Mouse (Mus musculus): Measurements from ENCODE around the gene Ankrd16. TPM values are rescaled to one million over a fixed set of nuclear protein-coding genes. Genes with fewer than 3 reads are reported as not detected.

Ankrd16 gene
- polyA plus RNA-seq, 1 experiment from 2014 or later: 45.3 TPM

GRCm38 (mm10) chr2:11774426-11774825 is 3.2 kb upstream of the Ankrd16 start:
- Histone ChIP-seq H3K36me3 (peaks cover 6% of the 10 kb centered on the region), H3K4me1 (peaks cover 28% of the 10 kb centered on the region), H3K4me3 (no peak overlapping the region), H3K27ac (replicated peaks) (no peak overlapping the region), H3K9me3 (replicated peaks) (no peaks in the 10 kb centered on the region), H3K27me3 (ENCODE audit: low read depth, poor library complexity, severe bottlenecking) (no peaks in the 10 kb centered on the region)
- DNase-seq (ENCODE audit: low spot score): no peak
- WGBS: 92% methylated on average over 10 of the region's 10 CpGs

GRCm38 (mm10) chr2:11775121-11775520 is 2.6 kb upstream of the Ankrd16 start:
- H3K9me3 ChIP-seq (replicated peaks): no peaks in the 10 kb centered on the region
- H3K27me3 ChIP-seq (ENCODE audit: low read depth, poor library complexity, severe bottlenecking): no peaks in the 10 kb centered on the region

GRCm38 (mm10) chr2:11776415-11776814 is 1.3 kb upstream of the Ankrd16 start:
- H3K27ac ChIP-seq (replicated peaks): no peak overlapping the region
- peaks cover 37% of the 10 kb centered on the region for H3K4me1 ChIP-seq
- WGBS: 56% methylated on average over 8 of the region's 8 CpGs
- no peaks in the 10 kb centered on the region for H3K27me3 ChIP-seq (ENCODE audit: low read depth, poor library complexity, severe bottlenecking)
- DNase-seq (ENCODE audit: low spot score): no peak
- H3K36me3 ChIP-seq: peaks cover 19% of the 10 kb centered on the region
- peak overlapping the region; percentile 78 for H3K4me3 ChIP-seq
- H3K9me3 ChIP-seq (replicated peaks): no peaks in the 10 kb centered on the region

More at GRCm38 (mm10) chr2:11775121-11775520, 2.6 kb upstream of the Ankrd16 start:
- WGBS: 90% methylated on average over 5 of the region's 5 CpGs
- Histone ChIP-seq H3K4me1 (peaks cover 35% of the 10 kb centered on the region), H3K4me3 (no peak overlapping the region), H3K27ac (replicated peaks) (no peak overlapping the region), H3K36me3 (peaks cover 6% of the 10 kb centered on the region)
- DNase-seq (ENCODE audit: low spot score): no peak

- Histone ChIP-seq H3K27ac (replicated peaks) (peak overlapping the region; percentile 90), H3K27me3 (ENCODE audit: low read depth, poor library complexity, severe bottlenecking) (no peaks in the 10 kb centered on the region), H3K9me3 (replicated peaks) (no peaks in the 10 kb centered on the region), H3K4me3 (peak overlapping the region; percentile 78), H3K4me1 (peaks cover 37% of the 10 kb centered on the region), H3K36me3 (peaks cover 37% of the 10 kb centered on the region)
- DNase-seq (ENCODE audit: low spot score): peak; percentile 92
- WGBS: under 1% methylated on average over 43 of the region's 43 CpGs
These were observed 579 bp downstream of the Ankrd16 start for GRCm38 (mm10) chr2:11778087-11778823.

GRCm38 (mm10) chr2:11784159-11784558 is 6.5 kb downstream of the Ankrd16 start:
- Histone ChIP-seq H3K27me3 (ENCODE audit: low read depth, poor library complexity, severe bottlenecking) (no peaks in the 10 kb centered on the region), H3K4me3 (no peak overlapping the region), H3K36me3 (peaks cover 96% of the 10 kb centered on the region), H3K27ac (replicated peaks) (no peak overlapping the region), H3K4me1 (peaks cover 12% of the 10 kb centered on the region), H3K9me3 (replicated peaks) (no peaks in the 10 kb centered on the region)
- no peak for DNase-seq (ENCODE audit: low spot score)
- 97% methylated on average over 6 of the region's 6 CpGs for WGBS

- no peak for DNase-seq (ENCODE audit: low spot score)
- Histone ChIP-seq H3K4me1 (no peaks in the 10 kb centered on the region), H3K27me3 (ENCODE audit: low read depth, poor library complexity, severe bottlenecking) (no peaks in the 10 kb centered on the region), H3K4me3 (no peak overlapping the region), H3K9me3 (replicated peaks) (no peaks in the 10 kb centered on the region), H3K27ac (replicated peaks) (no peak overlapping the region), H3K36me3 (peaks cover 45% of the 10 kb centered on the region)
- 79% methylated on average over 4 of the region's 4 CpGs for WGBS
These were observed 17.0 kb downstream of the Ankrd16 start for GRCm38 (mm10) chr2:11794668-11795067.

GRCm38 (mm10) chr2:11797930-11798364 is 20.3 kb downstream of the Ankrd16 start:
- H3K4me1 ChIP-seq: no peaks in the 10 kb centered on the region
- no peaks in the 10 kb centered on the region for H3K27me3 ChIP-seq (ENCODE audit: low read depth, poor library complexity, severe bottlenecking)
- H3K9me3 ChIP-seq (replicated peaks): no peaks in the 10 kb centered on the region
- H3K36me3 ChIP-seq: peaks cover 14% of the 10 kb centered on the region
- H3K4me3 ChIP-seq: no peak overlapping the region
- no peak overlapping the region for H3K27ac ChIP-seq (replicated peaks)
- DNase-seq (ENCODE audit: low spot score): no peak
- 69% methylated on average over 5 of the region's 5 CpGs for WGBS

- no peaks in the 10 kb centered on the region for H3K4me1 ChIP-seq
- 86% methylated on average over 2 of the region's 2 CpGs for WGBS
- DNase-seq (ENCODE audit: low spot score): no peak
- H3K27ac ChIP-seq (replicated peaks): no peak overlapping the region
- no peaks in the 10 kb centered on the region for H3K36me3 ChIP-seq
- no peaks in the 10 kb centered on the region for H3K9me3 ChIP-seq (replicated peaks)
- H3K27me3 ChIP-seq (ENCODE audit: low read depth, poor library complexity, severe bottlenecking): no peaks in the 10 kb centered on the region
- no peak overlapping the region for H3K4me3 ChIP-seq
These were observed 23.7 kb downstream of the Ankrd16 start for GRCm38 (mm10) chr2:11801299-11801930.

Other genes with a start within 250 kb of the Ankrd16 start
- 13.3 TPM in 2 replicates for gene Pfkfb3, start 223.8 kb upstream of the Ankrd16 start, polyA plus RNA-seq (2016; fragmentation: Nextera tagmentation; extraction: Ambion mirVana)
- 192 and 197 TPM in 2 replicates for gene Rbm17, start 173.7 kb upstream of the Ankrd16 start, polyA plus RNA-seq (2016; fragmentation: Nextera tagmentation; extraction: Ambion mirVana)
- not detected in 2 replicates for gene Gm17490, start 151.6 kb upstream of the Ankrd16 start, polyA plus RNA-seq (2016; fragmentation: Nextera tagmentation; extraction: Ambion mirVana)
- not detected in 2 replicates for gene Il2ra, start 135.1 kb upstream of the Ankrd16 start, polyA plus RNA-seq (2016; fragmentation: Nextera tagmentation; extraction: Ambion mirVana)
- gene Il15ra, start 72.6 kb upstream of the Ankrd16 start, polyA plus RNA-seq (2016; fragmentation: Nextera tagmentation; extraction: Ambion mirVana): 0.58 and 0.68 TPM in 2 replicates
- gene Fbh1, start 294 bp upstream of the Ankrd16 start, polyA plus RNA-seq (2016; fragmentation: Nextera tagmentation; extraction: Ambion mirVana): 112 and 128 TPM in 2 replicates